Mouse (Mus musculus) thymus, adult 2 months (tissue): ENCODE measurements around the gene Cds2. TPM values are rescaled to one million over a fixed set of nuclear protein-coding genes. Genes with fewer than 3 reads are reported as not detected.
"Not testable (repeated sequence)": the region's sequence is repeated elsewhere in the genome, so short reads cannot be mapped to it uniquely, and the experiment has no call there.

ENCODE experiments used
- DNase-seq: peaks from one replicate; pipeline ENCODE4 v3.0.0; 2021
- H3K27ac ChIP-seq: fragments of 200-500 bp; 2 replicates; pipeline ENCODE4 v1.5.1; 2012; ENCODE audit warnings: low read length, control low read depth; ENCODE audit not compliant: control insufficient read depth, insufficient read depth
- H3K27me3 ChIP-seq: fragments of 200-500 bp; 2 replicates; pipeline ENCODE4 v1.6.1; 2012; ENCODE audit warnings: mild to moderate bottlenecking, low read length, moderate library complexity, mixed read lengths; ENCODE audit not compliant: control insufficient read depth, insufficient read depth
- H3K36me3 ChIP-seq: fragments of 200-500 bp; 2 replicates; pipeline ENCODE4 v1.6.1; 2012; ENCODE audit warnings: mild to moderate bottlenecking, low read length, moderate library complexity; ENCODE audit not compliant: control insufficient read depth, insufficient read depth
- H3K4me1 ChIP-seq: fragments of 200-500 bp; replicated peaks from 2 replicates; pipeline ENCODE4 v1.6.1; 2012; ENCODE audit warnings: low read length; ENCODE audit not compliant: control insufficient read depth, insufficient read depth
- H3K4me3 ChIP-seq: fragments of 200-500 bp; 2 replicates; pipeline ENCODE4 v1.5.1; 2012; ENCODE audit warnings: mild to moderate bottlenecking, low read length, control low read depth, moderate library complexity; ENCODE audit not compliant: control insufficient read depth, insufficient read depth
- CTCF ChIP-seq: fragments of 200-500 bp; IDR thresholded peaks from 2 replicates; pipeline ENCODE4 v1.5.1; 2012; ENCODE audit warnings: mild to moderate bottlenecking, control low read depth, low read length, moderate library complexity, borderline replicate concordance; ENCODE audit not compliant: control insufficient read depth, poor library complexity, insufficient read depth; ENCODE audit errors: extremely low read depth
- POLR2A ChIP-seq: fragments of 200-500 bp; IDR thresholded peaks from 2 replicates; pipeline ENCODE4 v1.6.1; 2012; ENCODE audit warnings: mild to moderate bottlenecking, low read length, control low read depth, moderate library complexity; ENCODE audit not compliant: control insufficient read depth, poor library complexity, insufficient read depth; ENCODE audit errors: extremely low read depth
- WGBS: fragments of 180-500 bp; shearing (Covaris S2); methylation state at CpG from one replicate; pipeline ENCODE4 v1.1.7; 2018; 5-methylcytosine and 5-hydroxymethylcytosine counted together
- polyA plus RNA-seq: library from polyadenylated mRNA; depleted of rRNA; stranded (reverse); fragments of >200 nt; gene quantifications from 2 replicates; pipeline ENCODE4 v1.2.3, GENCODE M21; 2012

The Cds2 gene
- polyA plus RNA-seq, 1 experiment: 74.7 TPM

- Histone ChIP-seq H3K4me1 (no peaks in the 10 kb centered on the region), H3K4me3 (no peak overlapping the region), H3K36me3 (no peaks in the 10 kb centered on the region), H3K27ac (no peak overlapping the region), H3K27me3 (no peaks in the 10 kb centered on the region)
- WGBS: 78% methylated on average over 7 of the region's 7 CpGs
- TF ChIP-seq CTCF: no peak
- no peak for TF ChIP-seq POLR2A
- DNase-seq: no peak
These were observed 27.0 kb upstream of the Cds2 start for GRCm38 (mm10) chr2:132235975-132236374.

- not testable (repeated sequence) for H3K27ac ChIP-seq, DNase-seq, H3K36me3 ChIP-seq, H3K27me3 ChIP-seq, H3K4me3 ChIP-seq, H3K4me1 ChIP-seq
- WGBS: 94% methylated on average over 3 of the region's 3 CpGs
These were observed 23.5 kb upstream of the Cds2 start for GRCm38 (mm10) chr2:132239434-132239833.

GRCm38 (mm10) chr2:132240457-132240856 lies 22.5 kb upstream of the Cds2 start:
- not testable (repeated sequence) for H3K36me3 ChIP-seq, H3K27ac ChIP-seq, H3K27me3 ChIP-seq, H3K4me1 ChIP-seq, H3K4me3 ChIP-seq
- 64% methylated on average over 10 of the region's 10 CpGs for WGBS
- DNase-seq: peak; percentile 32

- 94% methylated on average over 3 of the region's 3 CpGs for WGBS
- DNase-seq: no peak
- no peak for TF ChIP-seq POLR2A
- TF ChIP-seq CTCF: no peak
- H3K36me3 ChIP-seq: peaks cover 3% of the 10 kb centered on the region
- H3K27me3 ChIP-seq: no peaks in the 10 kb centered on the region
- peaks cover 4% of the 10 kb centered on the region for H3K4me1 ChIP-seq
- no peak overlapping the region for H3K27ac ChIP-seq
- no peak overlapping the region for H3K4me3 ChIP-seq
These were observed 19.6 kb upstream of the Cds2 start for GRCm38 (mm10) chr2:132243370-132243769.

GRCm38 (mm10) chr2:132247539-132248313 lies 15.2 kb upstream of the Cds2 start, which contains the start of gene Tmem230:
Tmem230 (minus strand) TSS chr2:132247807.
- Histone ChIP-seq H3K36me3 (peaks cover 22% of the 10 kb centered on the region), H3K4me1 (peaks cover 4% of the 10 kb centered on the region), H3K4me3 (peak within 1 kb of the TSS; percentile 47), H3K27me3 (no peaks in the 10 kb centered on the region), H3K27ac (peak within 1 kb of the TSS; percentile 84)
- peak; percentile 93; the same call in 1 of the 2 replicates for TF ChIP-seq POLR2A
- 0 out of 2 replicates have a peak, but pooled peaks have one; percentile 43 for TF ChIP-seq CTCF
- DNase-seq: peak; percentile 95
- 13% methylated on average over 50 of the region's 50 CpGs for WGBS

GRCm38 (mm10) chr2:132251911-132252310 lies 11.0 kb upstream of the Cds2 start:
- peaks cover 4% of the 10 kb centered on the region for H3K4me1 ChIP-seq
- no peak overlapping the region for H3K27ac ChIP-seq
- DNase-seq: no peak
- TF ChIP-seq POLR2A (no peak), CTCF (no peak)
- H3K36me3 ChIP-seq: peaks cover 19% of the 10 kb centered on the region
- no peaks in the 10 kb centered on the region for H3K27me3 ChIP-seq
- WGBS: 4% methylated on average over 8 of the region's 8 CpGs
- H3K4me3 ChIP-seq: no peak overlapping the region
